Mouse (Mus musculus): ENCODE measurements around the gene Iqcf3.
A peak's percentile ranks its signal among the peaks of the same experiment; 100 is the strongest.
"Not testable (repeated sequence)": the region's sequence is repeated elsewhere in the genome, so short reads cannot be mapped to it uniquely, and the experiment has no call there.

Gene Iqcf3

GRCm38 (mm10) chr9:106561531-106561930, at the start of gene Iqcf3:
Iqcf3 (minus strand) TSS chr9:106561631.
- no peak for DNase-seq (ENCODE audit: low spot score)

GRCm38 (mm10) chr9:106610727-106611126, 49.3 kb upstream of the Iqcf3 start:
- no peak for DNase-seq (ENCODE audit: low spot score)

GRCm38 (mm10) chr9:106600546-106600945, 39.1 kb upstream of the Iqcf3 start:
- peak; percentile 37 for DNase-seq (ENCODE audit: low spot score)

- no peak for DNase-seq (ENCODE audit: low spot score)
Observed at GRCm38 (mm10) chr9:106598466-106598865, 37.0 kb upstream of the Iqcf3 start.

- no peak for DNase-seq (ENCODE audit: low spot score)
Observed at GRCm38 (mm10) chr9:106595836-106596235, 34.4 kb upstream of the Iqcf3 start.

GRCm38 (mm10) chr9:106595402-106595801, 34.0 kb upstream of the Iqcf3 start:
- DNase-seq (ENCODE audit: low spot score) = not testable (repeated sequence)

- no peak for DNase-seq (ENCODE audit: low spot score)
Observed at GRCm38 (mm10) chr9:106592158-106592557, 30.7 kb upstream of the Iqcf3 start.

- no peak for DNase-seq (ENCODE audit: low spot score)
Observed at GRCm38 (mm10) chr9:106582552-106582951, 21.1 kb upstream of the Iqcf3 start.

GRCm38 (mm10) chr9:106580016-106580415, 18.6 kb upstream of the Iqcf3 start:
- no peak for DNase-seq (ENCODE audit: low spot score)

- DNase-seq (ENCODE audit: low spot score) = no peak
Observed at GRCm38 (mm10) chr9:106576112-106576511, 14.7 kb upstream of the Iqcf3 start.

GRCm38 (mm10) chr9:106573366-106573765, 11.9 kb upstream of the Iqcf3 start:
- DNase-seq (ENCODE audit: low spot score) = no peak

GRCm38 (mm10) chr9:106572186-106572585, 10.8 kb upstream of the Iqcf3 start:
- DNase-seq (ENCODE audit: low spot score) = no peak

GRCm38 (mm10) chr9:106570896-106571295, 9.5 kb upstream of the Iqcf3 start, which contains the start of gene Iqcf4:
Iqcf4 (minus strand) TSS chr9:106570996.
- no peak for DNase-seq (ENCODE audit: low spot score)

- no peak for DNase-seq (ENCODE audit: low spot score)
Observed at GRCm38 (mm10) chr9:106566437-106566836, 5.0 kb upstream of the Iqcf3 start.

- DNase-seq (ENCODE audit: low spot score) = no peak
Observed at GRCm38 (mm10) chr9:106564025-106564424, 2.6 kb upstream of the Iqcf3 start.

- no peak for DNase-seq (ENCODE audit: low spot score)
Observed at GRCm38 (mm10) chr9:106562291-106562690, 860 bp upstream of the Iqcf3 start.

GRCm38 (mm10) chr9:106534975-106535374, 26.5 kb downstream of the Iqcf3 start:
- no peak for DNase-seq (ENCODE audit: low spot score)

- no peak for DNase-seq (ENCODE audit: low spot score)
Observed at GRCm38 (mm10) chr9:106534296-106534695, 27.1 kb downstream of the Iqcf3 start.

GRCm38 (mm10) chr9:106531833-106532232, 29.6 kb downstream of the Iqcf3 start:
- DNase-seq (ENCODE audit: low spot score) = no peak

GRCm38 (mm10) chr9:106519909-106520308, 41.5 kb downstream of the Iqcf3 start:
- no peak for DNase-seq (ENCODE audit: low spot score)

- DNase-seq (ENCODE audit: low spot score) = no peak
Observed at GRCm38 (mm10) chr9:106519433-106519832, 42.0 kb downstream of the Iqcf3 start.

GRCm38 (mm10) chr9:106514273-106514672, 47.2 kb downstream of the Iqcf3 start, which contains the start of gene Iqcf5:
Iqcf5 (plus strand) TSS chr9:106514573.
- DNase-seq (ENCODE audit: low spot score) = no peak

- no peak for DNase-seq (ENCODE audit: low spot score)
Observed at GRCm38 (mm10) chr9:106513566-106513965, 47.9 kb downstream of the Iqcf3 start.

GRCm38 (mm10) chr9:106512729-106513450, 48.5 kb downstream of the Iqcf3 start:
- DNase-seq (ENCODE audit: low spot score) = no peak

Measured in ovary, postnatal 14 days (tissue).